Mouse (Mus musculus) thymus, adult 2 months (tissue): ENCODE measurements around the gene Cetn4. TPM values are rescaled to one million over a fixed set of nuclear protein-coding genes. Genes with fewer than 3 reads are reported as not detected.

ENCODE experiments used
- DNase-seq: peaks from one replicate; pipeline ENCODE4 v3.0.0; 2021
- H3K27ac ChIP-seq: fragments of 200-500 bp; 2 replicates; pipeline ENCODE4 v1.5.1; 2012; ENCODE audit warnings: low read length, control low read depth; ENCODE audit not compliant: control insufficient read depth, insufficient read depth
- H3K27me3 ChIP-seq: fragments of 200-500 bp; 2 replicates; pipeline ENCODE4 v1.6.1; 2012; ENCODE audit warnings: mild to moderate bottlenecking, low read length, moderate library complexity, mixed read lengths; ENCODE audit not compliant: control insufficient read depth, insufficient read depth
- H3K36me3 ChIP-seq: fragments of 200-500 bp; 2 replicates; pipeline ENCODE4 v1.6.1; 2012; ENCODE audit warnings: mild to moderate bottlenecking, low read length, moderate library complexity; ENCODE audit not compliant: control insufficient read depth, insufficient read depth
- H3K4me1 ChIP-seq: fragments of 200-500 bp; replicated peaks from 2 replicates; pipeline ENCODE4 v1.6.1; 2012; ENCODE audit warnings: low read length; ENCODE audit not compliant: control insufficient read depth, insufficient read depth
- H3K4me3 ChIP-seq: fragments of 200-500 bp; 2 replicates; pipeline ENCODE4 v1.5.1; 2012; ENCODE audit warnings: mild to moderate bottlenecking, low read length, control low read depth, moderate library complexity; ENCODE audit not compliant: control insufficient read depth, insufficient read depth
- CTCF ChIP-seq: fragments of 200-500 bp; IDR thresholded peaks from 2 replicates; pipeline ENCODE4 v1.5.1; 2012; ENCODE audit warnings: mild to moderate bottlenecking, control low read depth, low read length, moderate library complexity, borderline replicate concordance; ENCODE audit not compliant: control insufficient read depth, poor library complexity, insufficient read depth; ENCODE audit errors: extremely low read depth
- POLR2A ChIP-seq: fragments of 200-500 bp; IDR thresholded peaks from 2 replicates; pipeline ENCODE4 v1.6.1; 2012; ENCODE audit warnings: mild to moderate bottlenecking, low read length, control low read depth, moderate library complexity; ENCODE audit not compliant: control insufficient read depth, poor library complexity, insufficient read depth; ENCODE audit errors: extremely low read depth
- WGBS: fragments of 180-500 bp; shearing (Covaris S2); methylation state at CpG from one replicate; pipeline ENCODE4 v1.1.7; 2018; 5-methylcytosine and 5-hydroxymethylcytosine counted together
- polyA plus RNA-seq: library from polyadenylated mRNA; depleted of rRNA; stranded (reverse); fragments of >200 nt; gene quantifications from 2 replicates; pipeline ENCODE4 v1.2.3, GENCODE M21; 2012

The Cetn4 gene
- polyA plus RNA-seq, 1 experiment = 0.09 TPM

GRCm38 (mm10) chr3:37348221-37349165, 36.0 kb upstream of the Cetn4 start, which contains the start of gene Fgf2:
TSS of gene Fgf2 (plus strand) at chr3:37348346.
- H3K4me3 ChIP-seq = peak within 1 kb of the TSS; percentile 31
- DNase-seq = no peak
- peaks cover 16% of the 10 kb centered on the region for H3K27me3 ChIP-seq
- no peak for TF ChIP-seq POLR2A
- TF ChIP-seq CTCF = no peak
- no peak within 1 kb of the TSS for H3K27ac ChIP-seq
- WGBS = 2% methylated on average over 75 of the region's 75 CpGs
- peaks cover 5% of the 10 kb centered on the region; the same call in 1 of the 2 replicates for H3K4me1 ChIP-seq
- H3K36me3 ChIP-seq = no peaks in the 10 kb centered on the region

DNA sequence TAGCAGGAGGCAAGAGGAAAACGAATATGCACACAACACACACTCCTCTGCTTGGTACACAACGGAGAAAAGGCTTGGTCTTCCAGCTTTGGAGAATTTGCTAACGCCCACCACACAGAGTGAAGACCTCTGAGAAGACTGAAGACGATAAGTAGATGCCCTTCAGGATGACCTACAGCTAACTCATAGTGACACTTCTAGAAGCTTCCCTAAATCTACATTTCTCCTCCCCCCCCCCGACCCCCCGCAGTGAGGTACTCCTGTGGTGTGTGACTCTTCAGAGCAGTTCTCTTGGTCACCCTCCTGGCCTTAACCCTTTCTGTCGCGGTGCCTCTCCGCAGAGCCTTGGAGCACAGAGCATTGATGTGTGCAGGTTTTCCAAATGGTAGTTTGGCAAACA, 35.2 kb upstream of the Cetn4 start:
- peaks cover 5% of the 10 kb centered on the region; the same call in 1 of the 2 replicates for H3K4me1 ChIP-seq
- peaks cover 16% of the 10 kb centered on the region for H3K27me3 ChIP-seq
- no peak overlapping the region for H3K4me3 ChIP-seq
- DNase-seq = no peak
- TF ChIP-seq CTCF = no peak
- TF ChIP-seq POLR2A = no peak
- H3K27ac ChIP-seq = no peak overlapping the region
- 40% methylated on average over 9 of the region's 9 CpGs for WGBS
- H3K36me3 ChIP-seq = no peaks in the 10 kb centered on the region

DNA sequence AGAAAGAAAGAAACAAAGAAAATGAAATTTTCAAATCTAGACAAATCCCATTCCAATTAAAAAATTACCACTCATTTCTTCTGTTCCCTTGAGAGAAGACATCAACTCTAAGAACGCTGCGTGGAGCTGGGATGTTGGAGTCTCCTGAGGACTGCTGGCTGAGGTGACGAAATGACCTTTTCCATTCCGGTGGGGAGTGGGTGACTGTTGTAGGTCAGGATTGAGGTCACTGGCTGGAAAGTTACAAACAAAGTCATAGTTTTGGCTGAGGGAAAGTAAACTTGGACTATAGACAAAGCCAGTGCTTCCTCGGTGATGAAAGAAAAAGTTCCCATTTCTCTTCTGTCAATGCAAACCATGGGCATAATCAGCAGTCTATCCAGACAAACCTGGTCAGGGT, 30.3 kb upstream of the Cetn4 start:
- 94% methylated on average over 5 of the region's 5 CpGs for WGBS
- Histone ChIP-seq H3K27ac (no peak overlapping the region), H3K4me3 (no peak overlapping the region), H3K36me3 (no peaks in the 10 kb centered on the region), H3K27me3 (peaks cover 4% of the 10 kb centered on the region), H3K4me1 (peaks cover 3% of the 10 kb centered on the region; the same call in 1 of the 2 replicates)
- no peak for DNase-seq
- TF ChIP-seq POLR2A (no peak), CTCF (no peak)

DNA sequence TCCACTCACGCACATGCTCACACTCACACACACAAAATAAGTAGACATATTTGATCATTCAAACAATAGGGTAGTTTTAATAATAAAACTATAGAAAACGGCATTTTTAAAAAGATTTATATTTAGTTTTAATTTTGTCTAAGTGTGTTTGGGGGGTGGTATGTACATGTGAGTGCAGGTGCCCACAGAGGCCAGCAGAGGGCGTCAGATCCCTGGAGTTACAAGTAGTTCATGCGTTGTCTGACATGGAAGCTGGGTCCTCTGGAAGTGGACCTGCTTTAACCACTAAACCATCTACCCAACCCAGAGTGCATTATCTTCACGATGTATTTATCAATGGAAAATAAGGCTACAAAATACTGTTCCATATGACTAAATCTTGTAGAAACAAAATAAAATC, 28.6 kb upstream of the Cetn4 start:
- no peak overlapping the region for H3K27ac ChIP-seq
- no peaks in the 10 kb centered on the region; the same call in 1 of the 2 replicates for H3K27me3 ChIP-seq
- TF ChIP-seq POLR2A (no peak), CTCF (no peak)
- WGBS = 82% methylated on average over 5 of the region's 5 CpGs
- H3K36me3 ChIP-seq = no peaks in the 10 kb centered on the region
- no peaks in the 10 kb centered on the region for H3K4me1 ChIP-seq
- DNase-seq = no peak
- no peak overlapping the region for H3K4me3 ChIP-seq

GRCm38 (mm10) chr3:37334053-37334452, 21.5 kb upstream of the Cetn4 start:
- Histone ChIP-seq H3K27me3 (no peaks in the 10 kb centered on the region), H3K4me3 (no peak overlapping the region), H3K4me1 (no peaks in the 10 kb centered on the region), H3K36me3 (no peaks in the 10 kb centered on the region), H3K27ac (no peak overlapping the region)
- no peak for TF ChIP-seq POLR2A
- TF ChIP-seq CTCF = no peak
- 92% methylated on average over 4 of the region's 4 CpGs for WGBS
- DNase-seq = no peak

DNA sequence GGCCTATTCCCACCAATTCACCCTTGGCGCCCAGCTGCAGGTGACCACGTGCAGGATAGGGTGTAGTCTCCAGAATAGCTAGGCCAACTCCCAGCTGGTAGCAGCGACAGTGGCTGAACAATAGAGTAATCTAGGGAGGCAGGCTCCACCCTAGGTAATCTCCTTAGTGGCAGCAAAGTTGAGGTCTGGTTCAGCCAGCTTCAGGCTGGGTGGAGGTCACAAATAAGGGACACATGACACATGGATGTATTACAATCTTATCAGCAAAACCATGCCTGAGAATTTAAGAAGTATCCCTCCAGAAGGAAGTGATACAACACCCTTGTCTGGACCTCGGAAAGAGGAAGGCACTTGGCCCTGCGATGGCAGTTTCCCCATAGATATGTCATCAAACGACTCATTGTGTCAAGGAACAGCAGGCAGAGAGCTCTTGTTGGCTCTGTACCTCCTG, 19.5 kb upstream of the Cetn4 start:
- DNase-seq = no peak
- H3K27ac ChIP-seq = no peak overlapping the region
- H3K27me3 ChIP-seq = no peaks in the 10 kb centered on the region
- no peak overlapping the region for H3K4me3 ChIP-seq
- TF ChIP-seq CTCF (no peak), POLR2A (no peak)
- H3K36me3 ChIP-seq = no peaks in the 10 kb centered on the region
- H3K4me1 ChIP-seq = no peaks in the 10 kb centered on the region
- WGBS = 47% methylated on average over 6 of the region's 6 CpGs
